Mouse (Mus musculus): ENCODE results near the gene Agbl4.
"Not testable (repeated sequence)": the region's sequence is repeated elsewhere in the genome, so short reads cannot be mapped to it uniquely, and the experiment has no call there.

Gene Agbl4

GRCm38 (mm10) chr4:110916565-110916964, 519.1 kb downstream of the Agbl4 start:
- DNase-seq (ENCODE audit: low spot score in 2 of 2) = no peak

- no peak for DNase-seq (ENCODE audit: low spot score in 2 of 2)
These were observed 523.6 kb downstream of the Agbl4 start for GRCm38 (mm10) chr4:110921013-110921412.

GRCm38 (mm10) chr4:111001641-111002040, 604.2 kb downstream of the Agbl4 start:
- no peak for DNase-seq (ENCODE audit: low spot score in 2 of 2)

- no peak for DNase-seq (ENCODE audit: low spot score in 2 of 2)
These were observed 607.4 kb downstream of the Agbl4 start for GRCm38 (mm10) chr4:111004719-111005479.

GRCm38 (mm10) chr4:111019376-111019775, 621.9 kb downstream of the Agbl4 start:
- DNase-seq (ENCODE audit: low spot score in 2 of 2) = no peak

GRCm38 (mm10) chr4:111067330-111067729, 669.9 kb downstream of the Agbl4 start:
- DNase-seq (ENCODE audit: low spot score in 2 of 2) = no peak

GRCm38 (mm10) chr4:111073738-111074497, 676.5 kb downstream of the Agbl4 start:
- no peak for DNase-seq (ENCODE audit: low spot score in 2 of 2)

- DNase-seq (ENCODE audit: low spot score in 2 of 2) = no peak
These were observed 677.3 kb downstream of the Agbl4 start for GRCm38 (mm10) chr4:111074701-111075154.

GRCm38 (mm10) chr4:111077810-111078209, 680.3 kb downstream of the Agbl4 start:
- no peak for DNase-seq (ENCODE audit: low spot score in 2 of 2)

GRCm38 (mm10) chr4:111085330-111085729, 687.9 kb downstream of the Agbl4 start:
- DNase-seq (ENCODE audit: low spot score in 2 of 2) = no peak

- DNase-seq (ENCODE audit: low spot score in 2 of 2) = no peak
These were observed 739.0 kb downstream of the Agbl4 start for GRCm38 (mm10) chr4:111136217-111137147.

- no peak for DNase-seq (ENCODE audit: low spot score in 2 of 2)
These were observed 750.3 kb downstream of the Agbl4 start for GRCm38 (mm10) chr4:111147748-111148147.

- no peak for DNase-seq (ENCODE audit: low spot score in 2 of 2)
These were observed 758.4 kb downstream of the Agbl4 start for GRCm38 (mm10) chr4:111155859-111156258.

- no peak for DNase-seq (ENCODE audit: low spot score in 2 of 2)
These were observed 784.0 kb downstream of the Agbl4 start for GRCm38 (mm10) chr4:111181478-111181877.

GRCm38 (mm10) chr4:111200100-111200499, 802.6 kb downstream of the Agbl4 start:
- DNase-seq (ENCODE audit: low spot score in 2 of 2) = no peak

- DNase-seq (ENCODE audit: low spot score in 2 of 2) = no peak
These were observed 817.8 kb downstream of the Agbl4 start for GRCm38 (mm10) chr4:111215191-111215762.

GRCm38 (mm10) chr4:111219030-111219429, 821.6 kb downstream of the Agbl4 start:
- DNase-seq (ENCODE audit: low spot score in 2 of 2) = not testable (repeated sequence)

GRCm38 (mm10) chr4:111219543-111219942, 822.1 kb downstream of the Agbl4 start:
- not testable (repeated sequence) for DNase-seq (ENCODE audit: low spot score in 2 of 2)

GRCm38 (mm10) chr4:111233849-111234248, 836.4 kb downstream of the Agbl4 start:
- no peak for DNase-seq (ENCODE audit: low spot score in 2 of 2)

- DNase-seq (ENCODE audit: low spot score in 2 of 2) = no peak
These were observed 854.5 kb downstream of the Agbl4 start for GRCm38 (mm10) chr4:111251917-111252316.

GRCm38 (mm10) chr4:111255499-111255898, 858.0 kb downstream of the Agbl4 start:
- DNase-seq (ENCODE audit: low spot score in 2 of 2) = no peak

All from urinary bladder, adult 18-20 months (tissue).